Mouse (Mus musculus): ENCODE data around the gene Creld1.

DNA sequence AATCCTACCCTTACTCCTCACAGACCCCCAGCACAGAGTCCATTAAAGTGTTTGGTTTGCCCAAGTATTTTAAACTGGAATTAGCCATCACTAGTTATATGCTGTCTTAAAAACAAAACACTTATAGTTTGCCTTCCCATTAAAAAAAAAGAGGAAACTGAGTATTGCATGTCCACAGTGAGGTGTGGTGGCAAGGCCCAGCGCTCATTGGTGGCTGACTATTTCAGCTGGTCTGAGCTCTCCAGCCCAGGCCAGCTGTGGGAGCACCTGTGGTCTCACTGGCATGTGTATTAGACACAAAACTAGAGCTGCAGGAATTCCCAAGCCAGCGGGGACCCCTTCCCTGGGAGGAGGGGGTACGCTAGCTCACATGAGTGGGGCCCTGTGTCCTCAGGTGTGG, 14.6 kb upstream of the Creld1 start:
- TF ChIP-seq CTCF (IDR thresholded peaks at IDR 0.05; ENCODE audit: low read depth), result no peak
- no peak for TF ChIP-seq EP300 (IDR thresholded peaks at IDR 0.05; ENCODE audit: low read depth)

All from liver, postnatal 0 days (tissue).